Mouse (Mus musculus): Measurements from ENCODE around the gene Rraga. TPM values are rescaled to one million over a fixed set of nuclear protein-coding genes. Genes with fewer than 3 reads are reported as not detected.

Rraga gene
- polyA plus RNA-seq, 1 experiment = 33.1 TPM

GRCm38 (mm10) chr4:86574939-86575282 lies 557 bp upstream of the Rraga start:
- WGBS = 18% methylated on average over 6 of the region's 6 CpGs
- Histone ChIP-seq H3K4me3 (replicated peaks; ENCODE audit: control insufficient read depth, low read depth, low read length) (no peak overlapping the region), H3K4me1 (ENCODE audit: control insufficient read depth, insufficient read depth, low read length) (peaks cover 3% of the 10 kb centered on the region; the same call in 1 of the 2 replicates), H3K27ac (ENCODE audit: control insufficient read depth, insufficient read depth, low read depth, low read length, poor library complexity) (no peak overlapping the region; the same call in 1 of the 2 replicates)
- TF ChIP-seq CTCF (IDR thresholded peaks at IDR 0.05; ENCODE audit: control insufficient read depth, insufficient read depth, low read length) = no peak
- TF ChIP-seq POLR2A (IDR thresholded peaks at IDR 0.05; ENCODE audit: borderline replicate concordance, control insufficient read depth, low read depth, low read length) = no peak

GRCm38 (mm10) chr4:86576120-86576541 lies 663 bp downstream of the Rraga start:
- peak overlapping the region; percentile 96 for H3K27ac ChIP-seq (ENCODE audit: control insufficient read depth, insufficient read depth, low read depth, low read length, poor library complexity)
- WGBS = 1% methylated on average over 20 of the region's 20 CpGs
- H3K4me3 ChIP-seq (replicated peaks; ENCODE audit: control insufficient read depth, low read depth, low read length) = peak overlapping the region; percentile 88
- H3K4me1 ChIP-seq (ENCODE audit: control insufficient read depth, insufficient read depth, low read length) = peaks cover 3% of the 10 kb centered on the region; the same call in 1 of the 2 replicates
- TF ChIP-seq POLR2A (IDR thresholded peaks at IDR 0.05; ENCODE audit: borderline replicate concordance, control insufficient read depth, low read depth, low read length) (no peak), CTCF (IDR thresholded peaks at IDR 0.05; ENCODE audit: control insufficient read depth, insufficient read depth, low read length) (no peak)

GRCm38 (mm10) chr4:86576630-86577225 lies 1.3 kb downstream of the Rraga start:
- WGBS = 16% methylated on average over 11 of the region's 11 CpGs
- peaks cover 3% of the 10 kb centered on the region; the same call in 1 of the 2 replicates for H3K4me1 ChIP-seq (ENCODE audit: control insufficient read depth, insufficient read depth, low read length)
- peak overlapping the region; percentile 28; the same call in 1 of the 2 replicates for H3K27ac ChIP-seq (ENCODE audit: control insufficient read depth, insufficient read depth, low read depth, low read length, poor library complexity)
- TF ChIP-seq POLR2A (IDR thresholded peaks at IDR 0.05; ENCODE audit: borderline replicate concordance, control insufficient read depth, low read depth, low read length) = no peak
- H3K4me3 ChIP-seq (replicated peaks; ENCODE audit: control insufficient read depth, low read depth, low read length) = peak overlapping the region; percentile 88

- TF ChIP-seq CTCF (IDR thresholded peaks at IDR 0.05; ENCODE audit: control insufficient read depth, insufficient read depth, low read length) = no peak
- no peak for TF ChIP-seq POLR2A (IDR thresholded peaks at IDR 0.05; ENCODE audit: borderline replicate concordance, control insufficient read depth, low read depth, low read length)
- 45% methylated on average over 4 of the region's 4 CpGs for WGBS
- no peak overlapping the region for H3K4me3 ChIP-seq (replicated peaks; ENCODE audit: control insufficient read depth, low read depth, low read length)
- H3K4me1 ChIP-seq (ENCODE audit: control insufficient read depth, insufficient read depth, low read length) = peaks cover 2% of the 10 kb centered on the region; the same call in 1 of the 2 replicates
- no peak overlapping the region for H3K27ac ChIP-seq (ENCODE audit: control insufficient read depth, insufficient read depth, low read depth, low read length, poor library complexity)
Observed at GRCm38 (mm10) chr4:86580056-86580455, 4.6 kb downstream of the Rraga start.

- WGBS = 75% methylated on average over 3 of the region's 3 CpGs
- Histone ChIP-seq H3K27ac (ENCODE audit: control insufficient read depth, insufficient read depth, low read depth, low read length, poor library complexity) (0 out of 2 replicates have a peak overlapping the region, but pooled peaks have one; percentile 43), H3K4me1 (ENCODE audit: control insufficient read depth, insufficient read depth, low read length) (peaks cover 2% of the 10 kb centered on the region; the same call in 1 of the 2 replicates), H3K4me3 (replicated peaks; ENCODE audit: control insufficient read depth, low read depth, low read length) (no peak overlapping the region)
- TF ChIP-seq CTCF (IDR thresholded peaks at IDR 0.05; ENCODE audit: control insufficient read depth, insufficient read depth, low read length) (no peak), POLR2A (IDR thresholded peaks at IDR 0.05; ENCODE audit: borderline replicate concordance, control insufficient read depth, low read depth, low read length) (no peak)
Observed at GRCm38 (mm10) chr4:86580591-86580990, 5.1 kb downstream of the Rraga start.

- Histone ChIP-seq H3K4me1 (ENCODE audit: control insufficient read depth, insufficient read depth, low read length) (no peaks in the 10 kb centered on the region), H3K27ac (ENCODE audit: control insufficient read depth, insufficient read depth, low read depth, low read length, poor library complexity) (no peak overlapping the region), H3K4me3 (replicated peaks; ENCODE audit: control insufficient read depth, low read depth, low read length) (no peak overlapping the region)
- no peak for TF ChIP-seq POLR2A (IDR thresholded peaks at IDR 0.05; ENCODE audit: borderline replicate concordance, control insufficient read depth, low read depth, low read length)
- no peak for TF ChIP-seq CTCF (IDR thresholded peaks at IDR 0.05; ENCODE audit: control insufficient read depth, insufficient read depth, low read length)
- WGBS = 85% methylated on average over 3 of the region's 3 CpGs
Observed at GRCm38 (mm10) chr4:86588236-86588635, 12.8 kb downstream of the Rraga start.

GRCm38 (mm10) chr4:86591304-86591703 lies 15.8 kb downstream of the Rraga start:
- WGBS = 82% methylated on average over 2 of the region's 2 CpGs
- TF ChIP-seq CTCF (IDR thresholded peaks at IDR 0.05; ENCODE audit: control insufficient read depth, insufficient read depth, low read length) = no peak
- TF ChIP-seq POLR2A (IDR thresholded peaks at IDR 0.05; ENCODE audit: borderline replicate concordance, control insufficient read depth, low read depth, low read length) = no peak
- Histone ChIP-seq H3K4me1 (ENCODE audit: control insufficient read depth, insufficient read depth, low read length) (no peaks in the 10 kb centered on the region), H3K27ac (ENCODE audit: control insufficient read depth, insufficient read depth, low read depth, low read length, poor library complexity) (no peak overlapping the region), H3K4me3 (replicated peaks; ENCODE audit: control insufficient read depth, low read depth, low read length) (no peak overlapping the region)

GRCm38 (mm10) chr4:86611524-86612288 lies 36.2 kb downstream of the Rraga start, which contains the start of gene Haus6:
Gene Haus6, minus strand, starts transcription at chr4:86612055.
- Histone ChIP-seq H3K27ac (ENCODE audit: control insufficient read depth, insufficient read depth, low read depth, low read length, poor library complexity) (peak within 1 kb of the TSS; percentile 77), H3K4me3 (replicated peaks; ENCODE audit: control insufficient read depth, low read depth, low read length) (peak within 1 kb of the TSS; percentile 96), H3K4me1 (ENCODE audit: control insufficient read depth, insufficient read depth, low read length) (no peaks in the 10 kb centered on the region)
- TF ChIP-seq POLR2A (IDR thresholded peaks at IDR 0.05; ENCODE audit: borderline replicate concordance, control insufficient read depth, low read depth, low read length) (peak; percentile 30; the same call in 1 of the 2 replicates), CTCF (IDR thresholded peaks at IDR 0.05; ENCODE audit: control insufficient read depth, insufficient read depth, low read length) (no peak)
- WGBS = under 1% methylated on average over 59 of the region's 59 CpGs
